ENCODE assay signal across 9 mouse cellular contexts in the genomic region with DNA sequence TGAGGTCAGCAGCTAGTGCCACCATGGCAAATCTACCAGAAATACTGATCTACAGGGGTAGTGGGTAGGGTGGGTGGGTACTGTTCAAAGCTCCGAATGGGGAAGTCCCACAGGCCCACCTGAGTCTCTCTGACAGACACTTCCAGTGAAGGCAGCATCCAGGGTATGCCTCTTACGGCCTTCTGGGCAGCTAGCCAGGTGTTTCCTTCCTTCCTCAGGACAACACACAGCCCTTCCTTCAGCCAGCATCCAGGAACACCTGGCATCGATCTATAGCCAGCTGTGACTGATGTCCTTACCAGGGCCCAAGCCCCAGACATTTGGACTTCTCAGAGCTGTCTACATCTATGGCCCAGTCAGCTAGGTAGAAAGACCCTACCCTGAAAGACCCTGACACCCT. TPM values are rescaled to one million over a fixed set of nuclear protein-coding genes. Genes with fewer than 3 reads are reported as not detected.
DNase-seq lines count a peak whose midpoint lies in the region; ATAC-seq and TF ChIP-seq lines count a peak whose summit lies in the region.
"Had no signal": no experiment of that assay in that cellular context is flagged by ENCODE, and none has a peak within 500 bp of the region (broad histone marks: within the 10 kb centered on the region; RNA-seq: fewer than 3 reads in every experiment).

No protein-coding gene starts in this region.

- peaks cover 46% of the 10 kb centered on the region for H3K36me3 ChIP-seq in heart, postnatal 0 days (replicated peaks; ENCODE audit: control insufficient read depth, insufficient read depth, low read length)

- no peak overlapping the region for H3K4me2 ChIP-seq in heart, postnatal 0 days (ENCODE audit: low read depth, low read length)
- H3K4me2 ChIP-seq: limb, embryonic 15.5 days had no signal

- H3K27ac ChIP-seq in heart, postnatal 0 days (ENCODE audit: low read depth) = peak overlapping the region; percentile 81
- H3K27ac ChIP-seq: limb, embryonic 15.5 days had no signal

- WGBS in heart, postnatal 0 days = 61% methylated on average over 3 of the region's 3 CpGs

- no peaks in the 10 kb centered on the region for H3K9me3 ChIP-seq in heart, postnatal 0 days (replicated peaks; ENCODE audit: control insufficient read depth, low read length)
- H3K9me3 ChIP-seq: limb, embryonic 15.5 days had no signal

- H3K4me3 ChIP-seq in heart, postnatal 0 days (ENCODE audit: low read depth, low read length) = no peak overlapping the region
- H3K4me3 ChIP-seq: limb, embryonic 15.5 days had no signal

- peaks cover 38% of the 10 kb centered on the region for H3K4me1 ChIP-seq in heart, postnatal 0 days (ENCODE audit: control insufficient read depth, insufficient read depth)

- no peaks in the 10 kb centered on the region for H3K27me3 ChIP-seq in heart, postnatal 0 days (ENCODE audit: control insufficient read depth, insufficient read depth, low read length)
- H3K27me3 ChIP-seq: limb, embryonic 15.5 days had no signal

- no peak for TF ChIP-seq EP300 in heart, postnatal 0 days (IDR thresholded peaks at IDR 0.05; ENCODE audit: low read depth)

- no peak overlapping the region for H3K9ac ChIP-seq in heart, postnatal 0 days (replicated peaks; ENCODE audit: low read depth, low read length)
- H3K9ac ChIP-seq: limb, embryonic 15.5 days had no signal

- intact Hi-C loops in gastrocnemius, postnatal 36 days (cut with DNase I) = loop anchor here (10.0 kb wide), 3 partner anchors 248 to 528 kb away; partner anchors contain the start of genes Nelfa, Slbp, Tacc3 and Tmem129

- peak; percentile 39 for DNase-seq in gastrocnemius, postnatal 25 days
- DNase-seq in gastrocnemius, postnatal 36 days = no peak
- DNase-seq in right cerebral cortex, adult 18-20 months = peak; percentile 1
- DNase-seq in right cerebral cortex, postnatal 4 days = no peak
- no peak for DNase-seq in heart, postnatal 0 days (ENCODE audit: low spot score)
- peak; percentile 10 to 26 for DNase-seq in lung, postnatal 4 days
- DNase-seq in thymus, postnatal 14 days = no peak
- no peak for DNase-seq in spleen, postnatal 36 days (ENCODE audit: low spot score in 2 of 2)

- ATAC-seq in heart, postnatal 0 days (ENCODE audit: insufficient read depth, low read depth) = no peak

- TF ChIP-seq CTCF in heart, postnatal 0 days (IDR thresholded peaks at IDR 0.05; ENCODE audit: low read depth) = no peak

RNA-seq across cellular contexts. Expression of gene Mxd4, which starts 5.0 kb away (rescaled TPM):
- 10 to 100 TPM; 27.2 to 43.3 TPM for total RNA-seq in gastrocnemius, postnatal 25 days (2021)
- 10 to 100 TPM; 28.2 to 31.1 TPM for total RNA-seq in gastrocnemius, postnatal 36 days (2021)
- total RNA-seq in heart, postnatal 0 days (2014; rRNA removed; ENCODE audit: low replicate concordance) = 104 and 114 TPM in 2 replicates
- polyA plus RNA-seq in heart, postnatal 0 days (2015; fragmentation: Nextera tagmentation; extraction: Ambion mirVana) = 22.5 and 24.5 TPM in 2 replicates

RNA-seq across cellular contexts. Expression of gene Haus3, which starts 13.2 kb away (rescaled TPM):
- 1 to 10 TPM; 3.4 to 3.7 TPM for total RNA-seq in gastrocnemius, postnatal 25 days (2021)
- total RNA-seq in gastrocnemius, postnatal 36 days (2021) = 1 to 10 TPM; 2.7 to 3.6 TPM
- total RNA-seq in heart, postnatal 0 days (2014; rRNA removed; ENCODE audit: low replicate concordance) = 5.6 and 17.9 TPM in 2 replicates
- 11.4 and 11.6 TPM in 2 replicates for polyA plus RNA-seq in heart, postnatal 0 days (2015; fragmentation: Nextera tagmentation; extraction: Ambion mirVana)

RNA-seq across cellular contexts. Expression of gene Poln, which starts 13.2 kb away (rescaled TPM):
- under 1 TPM in 1 of 2 experiments, not detected in 1; 0.87 TPM for total RNA-seq in gastrocnemius, postnatal 25 days (2021)
- 1 to 10 TPM in 1 of 2 experiments, under 1 TPM in 1; 0.59 to 1.6 TPM for total RNA-seq in gastrocnemius, postnatal 36 days (2021)
- 0.19 TPM in 1 of 2 replicates, not detected in the other for total RNA-seq in heart, postnatal 0 days (2014; rRNA removed; ENCODE audit: low replicate concordance)
- polyA plus RNA-seq in heart, postnatal 0 days (2015; fragmentation: Nextera tagmentation; extraction: Ambion mirVana) = 0.54 and 1.3 TPM in 2 replicates

Comparison
In these comparisons a context has a peak if more than half of its experiments do, and no peak if none do; other contexts are left out.
1. DNase-seq: peak in gastrocnemius, postnatal 25 days (single experiment), right cerebral cortex, adult 18-20 months (single experiment) and lung, postnatal 4 days (2 of 2); none in gastrocnemius, postnatal 36 days (0 of 2), right cerebral cortex, postnatal 4 days (single experiment), heart, postnatal 0 days (single experiment), thymus, postnatal 14 days (single experiment) and spleen, postnatal 36 days (0 of 2).